Mouse (Mus musculus) ES-E14 (cell line): ENCODE measurements at regions not wholly inside any gene's neighbourhood (a gene's known extent, or its start where the extent isn't known, plus 50 kb on each side); places are given as distances from the start of the nearest gene placed in this dataset.

ENCODE experiments used
- DNase-seq: peaks from one replicate; pipeline ENCODE4 v3.0.0-alpha.2; 2013; ENCODE audit warnings: low read depth, low spot score
- H3K27ac ChIP-seq: 2 replicates; pipeline ENCODE4 v1.5.1; 2012; ENCODE audit warnings: low read depth, mild to moderate bottlenecking, low read length, moderate library complexity, mixed read lengths; ENCODE audit not compliant: poor library complexity, insufficient read depth, severe bottlenecking
- H3K36me3 ChIP-seq: 2 replicates; pipeline ENCODE4 v1.6.1; 2012; ENCODE audit warnings: mild to moderate bottlenecking, low read length, moderate library complexity, mixed read lengths; ENCODE audit not compliant: control insufficient read depth, poor library complexity, insufficient read depth, severe bottlenecking
- H3K4me1 ChIP-seq, 2 experiments: fragments of 150-350 bp in 1 of 2; sonication (generic) in 1 of 2; 2 replicates each; pipeline ENCODE4 v1.6.1; 2012; ENCODE audit warnings: low read length in 2 of 2, mild to moderate bottlenecking in 1 of 2, mixed read lengths in 1 of 2; ENCODE audit not compliant: control insufficient read depth in 2 of 2, insufficient read depth in 2 of 2, poor library complexity in 1 of 2
- H3K4me3 ChIP-seq, 2 experiments: fragments of 150-350 bp in 1 of 2; sonication (generic) in 1 of 2; 2 replicates each; pipeline ENCODE4 v1.5.1; 2012; ENCODE audit warnings: low read length in 2 of 2, low read depth in 1 of 2, mild to moderate bottlenecking in 1 of 2, mixed read lengths in 1 of 2; ENCODE audit not compliant: insufficient read depth in 1 of 2, poor library complexity in 1 of 2, severe bottlenecking in 1 of 2
- H3K9ac ChIP-seq: 2 replicates; pipeline ENCODE4 v1.6.1; 2012; ENCODE audit warnings: low read depth, mild to moderate bottlenecking, low read length, mixed read lengths; ENCODE audit not compliant: poor library complexity, insufficient read depth, severe bottlenecking
- H3K9me3 ChIP-seq: fragments of 150-350 bp; sonication (generic); 2 replicates; pipeline ENCODE4 v1.6.1; 2012; ENCODE audit warnings: low read depth, mild to moderate bottlenecking, low read length; ENCODE audit not compliant: control insufficient read depth, insufficient read depth
- CHD2 ChIP-seq: IDR thresholded peaks from 2 replicates; pipeline ENCODE4 v1.6.1; 2014; ENCODE audit warnings: mild to moderate bottlenecking, low read depth, low read length, inconsistent platforms
- HCFC1 ChIP-seq: IDR thresholded peaks from 2 replicates; pipeline ENCODE4 v1.6.1; 2012; ENCODE audit warnings: low read length, inconsistent platforms, borderline replicate concordance; ENCODE audit not compliant: insufficient read depth
- MAFK ChIP-seq: IDR thresholded peaks from 2 replicates; pipeline ENCODE4 v1.6.1; 2014; ENCODE audit warnings: mild to moderate bottlenecking, low read depth, low read length, inconsistent platforms; ENCODE audit not compliant: insufficient read depth
- ZC3H11A ChIP-seq: IDR thresholded peaks from 2 replicates; pipeline ENCODE4 v1.6.1; 2012; ENCODE audit warnings: low read depth, mild to moderate bottlenecking, inconsistent platforms, low read length, borderline replicate concordance
- ZNF384 ChIP-seq: IDR thresholded peaks from 2 replicates; pipeline ENCODE4 v1.6.1; 2012; ENCODE audit warnings: low read depth, low read length, inconsistent platforms
- in situ Hi-C, 2 experiments: fragments of 600-800 bp; cut with MboI; formaldehyde crosslinking; loops; one replicate each; pipeline ENCODE4 v1.15.1; 2025; ENCODE audit warnings: low sequenced_read_pairs in 2 of 2, inconsistent platforms in 1 of 2; ENCODE audit not compliant: unreplicated experiment in 2 of 2

DNA sequence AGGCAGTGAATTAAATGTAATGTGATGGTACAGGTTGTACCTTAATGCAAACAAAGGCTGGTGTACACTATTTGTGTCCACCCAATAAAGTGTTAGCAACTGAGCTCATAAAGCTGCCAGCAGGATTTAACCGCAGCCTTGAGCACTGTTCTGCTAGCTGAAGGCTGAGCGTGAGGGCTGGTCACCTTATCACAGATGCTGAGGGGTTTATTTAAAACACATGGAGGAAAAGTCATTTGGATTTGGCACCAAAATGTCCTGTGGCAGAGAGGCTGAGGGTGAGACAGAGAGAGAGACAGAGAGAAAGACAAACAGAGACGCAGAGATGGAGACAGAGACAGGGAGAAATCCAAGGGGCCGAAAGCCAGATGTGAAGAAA lies 181.9 kb upstream of the Habp2 start:
- in situ Hi-C loops: no loop called here
- H3K27ac ChIP-seq: no peak overlapping the region
- DNase-seq: no peak
- H3K4me1 ChIP-seq: no peaks in the 10 kb centered on the region
- H3K9me3 ChIP-seq: no peaks in the 10 kb centered on the region
- H3K4me3 ChIP-seq: no peak overlapping the region
- H3K36me3 ChIP-seq: no peaks in the 10 kb centered on the region
- H3K9ac ChIP-seq: no peak overlapping the region
- TF ChIP-seq HCFC1 (no peak), CHD2 (no peak), ZNF384 (no peak), ZC3H11A (no peak), MAFK (no peak)

DNA sequence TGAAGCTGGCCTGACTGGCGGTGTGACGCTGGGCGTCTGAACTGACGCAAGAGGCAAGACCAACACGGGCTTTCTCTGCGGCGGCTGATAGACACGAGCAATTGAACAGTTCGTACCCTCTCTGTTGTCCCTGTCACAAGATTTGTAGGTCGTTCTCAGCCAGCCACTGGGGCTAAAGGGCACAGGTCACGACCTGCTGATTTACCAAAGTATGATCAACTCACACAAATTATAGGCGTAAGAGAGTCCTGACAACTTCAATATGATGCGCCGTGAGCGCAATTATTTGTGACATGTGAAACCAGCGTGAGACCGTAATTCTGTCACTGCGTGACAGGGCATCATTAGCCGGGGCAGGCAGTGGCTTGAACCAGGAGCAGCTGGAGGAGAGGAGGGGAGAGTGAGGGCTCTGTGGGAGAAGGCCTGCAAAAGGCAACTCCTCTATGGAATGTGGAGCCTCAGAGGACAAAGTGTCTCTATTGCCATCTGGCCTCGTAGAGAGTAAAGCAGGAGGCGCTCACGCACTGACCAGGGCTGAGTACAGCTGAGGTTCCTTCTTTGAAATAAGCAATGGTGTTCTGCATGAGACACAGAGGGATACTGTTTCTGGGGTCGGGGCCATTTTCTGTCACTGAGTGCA lies 181.4 kb upstream of the Habp2 start:
- Histone ChIP-seq H3K36me3 (no peaks in the 10 kb centered on the region), H3K4me3 (no peak overlapping the region), H3K27ac (no peak overlapping the region), H3K4me1 (no peaks in the 10 kb centered on the region), H3K9me3 (no peaks in the 10 kb centered on the region), H3K9ac (no peak overlapping the region)
- DNase-seq: no peak
- TF ChIP-seq HCFC1: no peak
- TF ChIP-seq ZNF384: no peak
- TF ChIP-seq CHD2: no peak
- TF ChIP-seq MAFK: no peak
- TF ChIP-seq ZC3H11A: no peak
- in situ Hi-C loops: no loop called here

DNA sequence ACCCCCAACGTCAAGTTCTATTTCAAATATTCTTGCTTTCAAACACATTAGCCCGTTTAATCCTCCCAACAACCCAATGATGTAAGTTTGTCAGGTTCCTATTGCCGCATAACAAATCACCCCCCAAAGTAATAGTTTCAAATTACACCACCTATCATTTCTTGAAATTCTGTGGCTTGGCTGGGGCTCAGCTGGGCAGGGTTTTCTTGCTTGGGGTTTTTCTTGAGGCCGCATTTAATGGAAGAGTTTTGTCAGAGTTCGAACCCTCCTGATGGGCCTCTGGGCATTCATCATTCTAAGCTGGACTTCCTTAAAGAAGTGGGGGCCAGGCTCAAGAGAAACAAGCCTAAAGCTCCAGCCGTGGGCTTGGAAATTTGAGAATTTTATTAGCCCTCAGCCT lies 178.1 kb upstream of the Habp2 start:
- no peak for DNase-seq
- H3K4me1 ChIP-seq: no peaks in the 10 kb centered on the region
- no peak overlapping the region for H3K4me3 ChIP-seq
- in situ Hi-C loops: no loop called here
- no peaks in the 10 kb centered on the region for H3K9me3 ChIP-seq
- no peak for TF ChIP-seq HCFC1
- TF ChIP-seq CHD2: no peak
- TF ChIP-seq ZC3H11A: no peak
- TF ChIP-seq ZNF384: no peak
- TF ChIP-seq MAFK: no peak
- no peaks in the 10 kb centered on the region for H3K36me3 ChIP-seq
- no peak overlapping the region for H3K27ac ChIP-seq
- H3K9ac ChIP-seq: no peak overlapping the region

DNA sequence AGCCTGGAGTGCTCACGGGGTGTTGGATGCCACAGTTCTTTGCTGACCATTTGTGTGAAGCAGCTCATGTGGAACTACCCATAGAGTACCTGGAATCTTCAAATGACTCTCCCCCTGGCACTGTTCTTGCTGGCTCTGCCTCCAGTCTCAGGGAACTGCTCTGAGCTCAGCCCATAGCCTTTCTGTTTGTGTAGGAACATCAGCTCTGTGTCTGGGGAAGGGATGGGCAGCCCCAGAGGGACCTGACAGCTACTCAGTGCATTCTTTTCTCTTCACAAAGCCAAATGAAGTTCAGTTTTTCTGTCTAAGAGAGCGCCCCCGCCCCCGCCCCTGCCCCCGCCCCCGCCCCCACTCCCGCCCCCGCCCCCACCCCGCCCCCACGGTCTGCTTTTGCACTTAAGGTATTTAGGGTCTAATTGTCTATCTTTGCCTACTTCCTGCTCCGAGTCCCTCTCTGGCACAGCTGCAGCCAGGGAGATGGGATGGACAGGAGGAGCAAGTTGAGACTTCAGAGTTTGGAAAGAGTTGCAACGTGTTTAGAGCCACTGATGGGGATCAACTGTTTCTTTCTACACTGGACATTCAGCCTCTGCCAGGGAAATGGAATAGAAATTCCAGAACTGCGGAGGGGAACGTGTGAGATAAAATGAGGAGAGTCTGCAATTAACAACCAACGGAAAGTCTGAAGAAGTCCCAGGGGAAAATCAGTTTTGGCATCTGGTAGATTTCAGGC lies 171.2 kb upstream of the Habp2 start:
- no peak overlapping the region for H3K27ac ChIP-seq
- in situ Hi-C loops: no loop called here
- H3K9me3 ChIP-seq: no peaks in the 10 kb centered on the region
- no peak overlapping the region for H3K9ac ChIP-seq
- no peaks in the 10 kb centered on the region for H3K36me3 ChIP-seq
- no peak overlapping the region for H3K4me3 ChIP-seq
- DNase-seq: no peak
- H3K4me1 ChIP-seq: no peaks in the 10 kb centered on the region
- TF ChIP-seq HCFC1 (no peak), ZNF384 (no peak), CHD2 (no peak), ZC3H11A (no peak), MAFK (no peak)

DNA sequence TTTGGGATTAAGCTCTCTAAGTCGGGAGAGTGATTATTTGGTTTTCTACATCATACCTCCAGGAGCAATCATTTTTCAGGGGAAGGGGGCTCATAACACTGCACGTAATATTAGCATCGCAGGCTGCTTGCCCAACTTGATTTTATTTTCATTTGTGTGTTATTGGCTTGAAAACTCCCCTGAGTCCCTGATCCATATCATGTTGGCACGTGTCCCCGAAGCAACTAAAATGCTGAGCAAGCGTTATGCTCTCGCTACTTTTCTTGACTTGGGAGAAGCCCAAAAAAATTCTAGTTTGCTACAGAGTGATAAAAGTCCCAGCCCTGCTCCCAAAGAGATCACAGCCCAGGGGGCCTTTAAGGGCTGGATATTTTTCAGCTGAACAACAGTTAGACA lies 170.7 kb upstream of the Habp2 start:
- H3K4me1 ChIP-seq: no peaks in the 10 kb centered on the region
- no peak overlapping the region for H3K27ac ChIP-seq
- no peak overlapping the region for H3K9ac ChIP-seq
- no peak for DNase-seq
- in situ Hi-C loops: no loop called here
- no peak overlapping the region for H3K4me3 ChIP-seq
- no peaks in the 10 kb centered on the region for H3K9me3 ChIP-seq
- no peak for TF ChIP-seq ZC3H11A
- no peak for TF ChIP-seq CHD2
- peak; percentile 70; the same call in 1 of the 2 replicates for TF ChIP-seq MAFK
- no peaks in the 10 kb centered on the region for H3K36me3 ChIP-seq
